Mouse (Mus musculus) limb, embryonic 13.5 days (tissue): ENCODE measurements around the gene Lrch1. TPM values are rescaled to one million over a fixed set of nuclear protein-coding genes. Genes with fewer than 3 reads are reported as not detected.

Experiments used
- ATAC-seq: fragments of 200-750 bp; cut with Nextera tagmentation; 2 replicates; pipeline ENCODE4 v1.8.0; 2017; ENCODE audit warnings: low read depth, moderate number of reproducible peaks, moderate TSS enrichment; ENCODE audit not compliant: low FRiP score
- H3K27ac ChIP-seq: fragments of 300-500 bp; sonication (generic); 2 replicates; pipeline ENCODE4 v1.5.1; 2015; ENCODE audit warnings: inconsistent platforms, mild to moderate bottlenecking, moderate library complexity
- H3K27me3 ChIP-seq: fragments of 300-500 bp; sonication (generic); 2 replicates; pipeline ENCODE4 v1.6.1; 2015; ENCODE audit warnings: mild to moderate bottlenecking, inconsistent platforms
- H3K36me3 ChIP-seq: fragments of 300-500 bp; sonication (generic); 2 replicates; pipeline ENCODE4 v1.6.1; 2015; ENCODE audit warnings: inconsistent platforms, mild to moderate bottlenecking, moderate library complexity
- H3K4me1 ChIP-seq: fragments of 300-500 bp; sonication (generic); 2 replicates; pipeline ENCODE4 v1.6.1; 2015; ENCODE audit warnings: inconsistent platforms
- H3K4me2 ChIP-seq: fragments of 300-500 bp; sonication (generic); replicated peaks from 2 replicates; pipeline ENCODE4 v1.6.1; 2015; ENCODE audit warnings: inconsistent platforms, mild to moderate bottlenecking, moderate library complexity
- H3K4me3 ChIP-seq: fragments of 300-500 bp; sonication (generic); 2 replicates; pipeline ENCODE4 v1.5.1; 2015; ENCODE audit warnings: moderate library complexity, mild to moderate bottlenecking, inconsistent platforms
- H3K9ac ChIP-seq: fragments of 300-500 bp; sonication (generic); 2 replicates; pipeline ENCODE4 v1.6.1; 2015; ENCODE audit warnings: mild to moderate bottlenecking, inconsistent platforms
- H3K9me3 ChIP-seq: fragments of 300-500 bp; sonication (generic); 2 replicates; pipeline ENCODE4 v1.6.1; 2016; ENCODE audit warnings: inconsistent platforms
- WGBS: fragments of 180-500 bp; shearing (Covaris S2); methylation state at CpG from one replicate; pipeline ENCODE4 v1.1.7; 2015; 5-methylcytosine and 5-hydroxymethylcytosine counted together
- polyA plus RNA-seq: library from polyadenylated mRNA; unstranded; fragments of >200 nt; fragmentation: Nextera tagmentation; extraction: Ambion mirVana; gene quantifications from 2 replicates; pipeline ENCODE4 v1.2.1, GENCODE M21; 2015

The Lrch1 gene
- polyA plus RNA-seq, 1 experiment from 2014 or later, result 14.6 TPM

GRCm38 (mm10) chr14:74929739-74930138, 17.9 kb downstream of the Lrch1 start:
- Histone ChIP-seq H3K27me3 (peaks cover 7% of the 10 kb centered on the region; the same call in 1 of the 2 replicates), H3K36me3 (no peaks in the 10 kb centered on the region), H3K9me3 (0 out of 2 replicates have a peak, but pooled peaks cover 4% of the 10 kb centered on the region), H3K4me1 (peaks cover 44% of the 10 kb centered on the region), H3K9ac (no peak overlapping the region), H3K4me2 (no peak overlapping the region), H3K4me3 (no peak overlapping the region), H3K27ac (no peak overlapping the region)
- 56% methylated on average over 2 of the region's 2 CpGs for WGBS
- no peak for ATAC-seq

- no peak for ATAC-seq
- Histone ChIP-seq H3K4me1 (peaks cover 40% of the 10 kb centered on the region), H3K27me3 (peaks cover 7% of the 10 kb centered on the region; the same call in 1 of the 2 replicates), H3K4me3 (no peak overlapping the region), H3K9me3 (0 out of 2 replicates have a peak, but pooled peaks cover 5% of the 10 kb centered on the region), H3K9ac (no peak overlapping the region), H3K27ac (no peak overlapping the region), H3K36me3 (no peaks in the 10 kb centered on the region), H3K4me2 (no peak overlapping the region)
- 77% methylated on average over 8 of the region's 8 CpGs for WGBS
Observed at GRCm38 (mm10) chr14:74928809-74929432, 18.8 kb downstream of the Lrch1 start.

- H3K9ac ChIP-seq, result no peak overlapping the region
- 0 out of 2 replicates have a peak, but pooled peaks cover 5% of the 10 kb centered on the region for H3K9me3 ChIP-seq
- ATAC-seq, result peak; percentile 80
- H3K27ac ChIP-seq, result no peak overlapping the region
- no peak overlapping the region for H3K4me3 ChIP-seq
- no peak overlapping the region for H3K4me2 ChIP-seq
- H3K36me3 ChIP-seq, result no peaks in the 10 kb centered on the region
- H3K4me1 ChIP-seq, result peaks cover 37% of the 10 kb centered on the region
- WGBS, result 44% methylated on average over 11 of the region's 11 CpGs
- peaks cover 7% of the 10 kb centered on the region; the same call in 1 of the 2 replicates for H3K27me3 ChIP-seq
Observed at GRCm38 (mm10) chr14:74926899-74927571, 20.6 kb downstream of the Lrch1 start.

GRCm38 (mm10) chr14:74925951-74926517, 21.6 kb downstream of the Lrch1 start:
- Histone ChIP-seq H3K27me3 (no peaks in the 10 kb centered on the region), H3K4me2 (no peak overlapping the region), H3K4me3 (no peak overlapping the region), H3K9me3 (0 out of 2 replicates have a peak, but pooled peaks cover 5% of the 10 kb centered on the region), H3K36me3 (no peaks in the 10 kb centered on the region), H3K27ac (no peak overlapping the region), H3K4me1 (peaks cover 37% of the 10 kb centered on the region), H3K9ac (no peak overlapping the region)
- 67% methylated on average over 9 of the region's 9 CpGs for WGBS
- no peak for ATAC-seq

- ATAC-seq, result no peak
- 0 out of 2 replicates have a peak, but pooled peaks cover 5% of the 10 kb centered on the region for H3K9me3 ChIP-seq
- 72% methylated on average over 3 of the region's 3 CpGs for WGBS
Observed at GRCm38 (mm10) chr14:74924521-74924920, 23.2 kb downstream of the Lrch1 start.

GRCm38 (mm10) chr14:74924031-74924430, 23.6 kb downstream of the Lrch1 start:
- peak; percentile 54 for ATAC-seq
- H3K4me1 ChIP-seq, result peaks cover 27% of the 10 kb centered on the region
- H3K9me3 ChIP-seq, result 0 out of 2 replicates have a peak, but pooled peaks cover 5% of the 10 kb centered on the region
- H3K27ac ChIP-seq, result no peak overlapping the region
- H3K4me2 ChIP-seq, result no peak overlapping the region
- H3K36me3 ChIP-seq, result peaks cover 7% of the 10 kb centered on the region
- 46% methylated on average over 2 of the region's 2 CpGs for WGBS
- no peaks in the 10 kb centered on the region for H3K27me3 ChIP-seq
- no peak overlapping the region for H3K9ac ChIP-seq
- no peak overlapping the region for H3K4me3 ChIP-seq

More at GRCm38 (mm10) chr14:74924521-74924920, 23.2 kb downstream of the Lrch1 start:
- Histone ChIP-seq H3K27ac (no peak overlapping the region), H3K4me1 (peaks cover 32% of the 10 kb centered on the region), H3K4me2 (no peak overlapping the region), H3K4me3 (no peak overlapping the region), H3K27me3 (no peaks in the 10 kb centered on the region), H3K36me3 (peaks cover 7% of the 10 kb centered on the region), H3K9ac (no peak overlapping the region)

- H3K9me3 ChIP-seq, result 0 out of 2 replicates have a peak, but pooled peaks cover 5% of the 10 kb centered on the region
- WGBS, result 72% methylated on average over 12 of the region's 12 CpGs
- H3K27ac ChIP-seq, result no peak overlapping the region
- ATAC-seq, result peak; percentile 44; the same call in 1 of the 2 replicates
- no peaks in the 10 kb centered on the region for H3K27me3 ChIP-seq
- H3K36me3 ChIP-seq, result peaks cover 7% of the 10 kb centered on the region
- peaks cover 28% of the 10 kb centered on the region for H3K4me1 ChIP-seq
- no peak overlapping the region for H3K4me2 ChIP-seq
- no peak overlapping the region for H3K9ac ChIP-seq
- H3K4me3 ChIP-seq, result no peak overlapping the region
Observed at GRCm38 (mm10) chr14:74922039-74922736, 25.5 kb downstream of the Lrch1 start.

GRCm38 (mm10) chr14:74921471-74921870, 26.2 kb downstream of the Lrch1 start:
- Histone ChIP-seq H3K4me3 (no peak overlapping the region), H3K9me3 (0 out of 2 replicates have a peak, but pooled peaks cover 5% of the 10 kb centered on the region), H3K27me3 (no peaks in the 10 kb centered on the region), H3K27ac (no peak overlapping the region), H3K9ac (no peak overlapping the region), H3K36me3 (peaks cover 7% of the 10 kb centered on the region), H3K4me2 (no peak overlapping the region), H3K4me1 (peaks cover 26% of the 10 kb centered on the region)
- ATAC-seq, result no peak
- WGBS, result 78% methylated on average over 9 of the region's 9 CpGs

- Histone ChIP-seq H3K4me1 (peaks cover 36% of the 10 kb centered on the region), H3K4me3 (no peak overlapping the region), H3K4me2 (no peak overlapping the region), H3K27ac (no peak overlapping the region), H3K9me3 (no peaks in the 10 kb centered on the region), H3K9ac (no peak overlapping the region), H3K36me3 (peaks cover 7% of the 10 kb centered on the region), H3K27me3 (no peaks in the 10 kb centered on the region)
- ATAC-seq, result no peak
- WGBS, result 74% methylated on average over 7 of the region's 7 CpGs
Observed at GRCm38 (mm10) chr14:74919132-74919531, 28.5 kb downstream of the Lrch1 start.

- no peaks in the 10 kb centered on the region for H3K27me3 ChIP-seq
- H3K4me2 ChIP-seq, result no peak overlapping the region
- no peak for ATAC-seq
- WGBS, result 87% methylated on average over 5 of the region's 5 CpGs
- H3K4me1 ChIP-seq, result peaks cover 36% of the 10 kb centered on the region
- H3K9ac ChIP-seq, result no peak overlapping the region
- no peak overlapping the region for H3K4me3 ChIP-seq
- H3K27ac ChIP-seq, result no peak overlapping the region
- H3K36me3 ChIP-seq, result peaks cover 7% of the 10 kb centered on the region
- H3K9me3 ChIP-seq, result no peaks in the 10 kb centered on the region
Observed at GRCm38 (mm10) chr14:74918521-74919103, 29.1 kb downstream of the Lrch1 start.

- WGBS, result 75% methylated on average over 5 of the region's 5 CpGs
- no peaks in the 10 kb centered on the region for H3K9me3 ChIP-seq
- no peak overlapping the region for H3K4me2 ChIP-seq
- H3K36me3 ChIP-seq, result peaks cover 7% of the 10 kb centered on the region
- no peaks in the 10 kb centered on the region for H3K27me3 ChIP-seq
- no peak overlapping the region for H3K27ac ChIP-seq
- H3K9ac ChIP-seq, result no peak overlapping the region
- H3K4me3 ChIP-seq, result no peak overlapping the region
- peaks cover 42% of the 10 kb centered on the region for H3K4me1 ChIP-seq
- no peak for ATAC-seq
Observed at GRCm38 (mm10) chr14:74917504-74918124, 30.1 kb downstream of the Lrch1 start.
